Mouse (Mus musculus) embryo, embryonic 9.5 days (tissue): ENCODE data around the gene Phactr1.

Experiments used
- DNase-seq: peaks from one replicate; pipeline ENCODE4 v3.0.0-alpha.2; 2017; ENCODE audit errors: extremely low spot score

Phactr1 gene

DNA sequence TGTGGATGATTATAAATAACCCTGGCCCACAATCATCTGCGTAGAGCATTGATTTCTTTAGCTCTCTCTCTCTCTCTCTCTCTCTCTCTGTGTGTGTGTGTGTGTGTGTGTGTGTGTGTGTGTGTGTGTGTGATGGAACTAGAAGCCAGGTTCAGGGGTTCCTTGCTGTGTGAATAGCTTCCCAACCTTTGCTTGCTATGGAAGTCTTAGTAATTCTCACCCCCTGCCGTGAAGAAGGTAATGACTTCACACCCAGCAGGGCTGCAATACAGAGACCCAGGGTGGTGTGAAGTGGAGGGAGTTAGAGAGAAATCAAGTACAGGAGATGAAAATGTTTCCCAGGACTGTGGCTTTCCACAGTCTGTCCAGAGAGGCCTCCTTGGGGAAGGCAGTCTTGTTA lies 293.5 kb downstream of the Phactr1 start:
- DNase-seq: no peak

DNA sequence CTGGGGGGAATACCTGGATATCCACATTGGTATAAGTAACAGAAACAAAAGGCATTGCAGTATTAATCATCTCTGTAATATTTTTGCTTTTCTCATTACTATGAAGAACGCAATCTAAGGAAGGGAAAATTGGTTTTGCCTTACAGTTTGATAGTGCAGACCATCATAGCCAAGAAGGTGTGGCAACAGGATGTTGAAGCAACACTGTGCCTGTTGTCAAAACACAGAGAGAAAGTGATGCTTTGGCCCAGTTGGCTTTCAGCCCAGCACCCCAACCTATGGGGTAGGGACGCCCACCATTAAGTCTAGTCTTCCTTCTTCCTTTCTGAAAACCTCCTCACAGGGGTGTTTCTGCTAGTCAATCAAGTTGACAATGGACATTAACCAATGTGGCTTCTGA lies 294.1 kb downstream of the Phactr1 start:
- no peak for DNase-seq

DNA sequence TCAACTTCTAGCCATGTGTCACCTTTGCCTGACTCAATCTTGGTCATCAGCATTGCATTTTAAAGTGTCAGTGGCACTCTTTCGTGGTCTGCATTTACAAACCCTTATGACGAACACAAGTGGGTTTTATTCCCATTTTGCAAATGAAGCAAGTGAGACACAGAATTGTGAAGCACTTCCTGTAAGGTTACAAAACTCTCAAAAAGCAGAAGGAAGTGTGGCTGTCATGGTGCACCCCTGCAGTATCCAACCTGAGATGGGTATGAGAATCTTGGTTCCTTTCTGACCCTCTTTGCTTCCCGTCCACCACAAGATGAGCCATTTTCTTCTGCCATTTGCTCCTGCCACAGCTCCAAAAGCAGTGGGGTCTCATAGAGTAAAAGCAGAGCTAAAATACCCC lies 295.7 kb downstream of the Phactr1 start:
- no peak for DNase-seq

DNA sequence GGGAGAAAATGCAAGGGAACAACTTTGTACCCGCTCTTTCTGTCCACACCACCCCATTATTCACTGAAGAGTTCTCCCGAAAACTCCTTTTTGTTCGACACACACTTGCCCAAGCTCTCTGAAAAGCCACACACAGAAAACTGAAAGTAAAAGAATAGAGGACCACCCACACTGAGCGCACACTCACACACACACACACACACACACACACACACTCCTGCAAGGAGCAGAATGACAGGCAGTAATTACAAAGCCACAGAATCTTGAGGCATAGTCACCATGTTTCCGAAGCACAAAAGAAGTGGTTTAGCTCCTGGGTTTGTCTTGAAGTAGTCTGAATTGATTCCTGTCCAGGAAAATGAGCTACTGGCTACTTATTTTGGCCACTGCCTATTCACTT lies 296.5 kb downstream of the Phactr1 start:
- DNase-seq: no peak

DNA sequence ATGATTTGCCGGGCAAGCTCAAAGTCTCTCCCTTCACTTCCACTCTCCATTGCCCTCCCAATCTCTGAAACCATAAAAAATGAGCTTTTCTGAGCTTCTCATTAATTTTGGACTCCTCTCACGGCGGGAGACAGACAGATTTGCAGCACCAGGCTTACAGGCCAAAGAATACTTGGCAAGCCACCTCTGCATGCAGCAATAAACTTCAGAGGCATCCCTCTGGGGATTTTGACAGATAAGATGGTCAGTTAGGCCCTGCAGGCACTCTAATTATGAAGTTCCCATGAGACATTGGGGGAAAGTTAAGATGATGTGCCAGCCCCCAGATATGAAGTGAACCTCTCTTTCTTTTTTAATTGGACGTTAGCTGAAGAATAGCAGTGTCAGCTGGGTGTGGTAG lies 300.2 kb downstream of the Phactr1 start:
- DNase-seq: no peak

DNA sequence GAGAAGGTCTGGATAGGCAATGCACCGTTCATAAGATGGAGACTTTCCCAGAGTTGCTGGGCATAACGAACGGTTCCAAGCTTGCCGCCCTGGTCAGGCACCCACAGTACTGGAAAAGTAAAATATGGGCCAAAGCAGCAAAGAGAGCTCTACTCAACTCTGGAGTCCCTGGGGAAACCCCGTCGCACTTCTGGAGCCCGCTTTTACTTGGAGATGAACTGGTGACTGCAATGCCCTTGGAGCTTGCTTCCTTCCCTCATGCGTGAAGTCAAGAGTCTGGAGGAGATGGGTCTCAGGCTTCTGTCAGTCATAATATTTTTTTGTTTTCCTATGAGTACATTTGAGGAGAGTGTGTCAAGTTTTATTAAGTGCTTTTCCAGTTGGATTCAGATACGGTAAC lies 302.2 kb downstream of the Phactr1 start:
- DNase-seq: no peak

DNA sequence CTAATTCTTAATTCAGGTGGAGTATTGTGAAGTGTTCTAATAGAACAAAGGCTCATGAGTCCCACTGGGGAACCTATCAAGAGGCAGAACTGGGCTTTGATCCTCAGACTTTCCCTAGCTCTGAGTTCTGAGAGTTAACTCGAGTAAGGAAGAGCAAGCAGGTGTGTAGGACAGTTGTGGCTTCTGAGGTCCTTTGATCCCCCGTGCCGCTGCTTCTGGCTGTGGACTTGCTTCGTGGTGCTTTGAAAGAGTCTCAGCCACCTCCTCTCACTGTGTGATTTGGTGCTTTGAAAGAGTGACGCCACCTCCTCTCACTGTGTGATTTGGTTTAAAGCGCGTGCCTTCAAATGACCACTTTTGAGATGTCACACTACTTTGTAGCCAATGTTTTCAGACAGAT lies 305.4 kb downstream of the Phactr1 start:
- no peak for DNase-seq

DNA sequence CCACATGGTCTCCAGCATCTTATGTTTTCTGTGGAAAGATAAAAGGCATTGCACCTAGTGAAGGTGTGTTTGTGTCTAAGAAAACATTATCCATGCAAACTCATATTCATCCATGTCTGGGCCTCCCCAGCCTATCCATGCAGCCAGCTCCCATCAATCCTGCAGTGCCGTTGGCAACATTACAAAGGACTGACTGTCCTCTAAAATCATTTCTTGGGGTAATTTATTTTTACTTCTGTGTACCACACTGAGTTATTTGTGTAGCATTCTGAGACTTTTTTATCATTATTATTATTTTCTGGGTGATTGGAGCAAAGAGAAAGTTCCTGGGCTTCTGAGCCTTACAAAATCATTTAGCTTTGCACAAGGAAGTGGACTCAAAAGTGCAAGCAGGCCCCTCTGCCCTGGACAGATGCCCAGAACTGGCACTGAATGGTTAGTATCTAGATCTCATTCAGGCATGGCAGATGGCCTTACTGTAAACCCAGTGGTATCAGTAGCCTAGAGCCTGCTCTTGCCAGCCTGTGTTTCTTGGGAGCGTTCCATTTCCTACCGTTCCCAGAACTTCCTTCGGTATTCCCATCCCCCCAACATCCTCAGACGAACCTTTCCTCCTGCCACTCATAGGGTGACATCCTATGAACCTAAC lies 307.6 kb downstream of the Phactr1 start:
- DNase-seq: no peak

DNA sequence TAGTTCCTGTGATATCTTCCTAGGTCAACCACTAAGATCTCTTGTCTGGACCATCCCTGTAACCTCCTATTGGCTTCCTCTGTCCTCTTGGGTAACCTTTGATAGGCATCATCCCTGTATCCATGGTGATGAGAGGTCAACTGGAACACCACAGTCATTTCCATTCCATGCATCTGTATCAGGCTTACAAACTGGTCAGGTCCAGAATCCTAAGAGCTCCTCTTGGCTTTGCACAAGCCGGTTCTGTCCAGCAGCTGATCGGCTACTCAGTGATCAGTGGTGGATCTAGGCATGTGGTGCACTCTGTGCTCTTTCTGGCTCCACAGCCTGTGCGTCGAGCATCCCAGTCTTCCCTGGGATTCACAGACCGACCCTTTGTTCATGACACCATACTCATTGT lies 309.1 kb downstream of the Phactr1 start:
- no peak for DNase-seq

DNA sequence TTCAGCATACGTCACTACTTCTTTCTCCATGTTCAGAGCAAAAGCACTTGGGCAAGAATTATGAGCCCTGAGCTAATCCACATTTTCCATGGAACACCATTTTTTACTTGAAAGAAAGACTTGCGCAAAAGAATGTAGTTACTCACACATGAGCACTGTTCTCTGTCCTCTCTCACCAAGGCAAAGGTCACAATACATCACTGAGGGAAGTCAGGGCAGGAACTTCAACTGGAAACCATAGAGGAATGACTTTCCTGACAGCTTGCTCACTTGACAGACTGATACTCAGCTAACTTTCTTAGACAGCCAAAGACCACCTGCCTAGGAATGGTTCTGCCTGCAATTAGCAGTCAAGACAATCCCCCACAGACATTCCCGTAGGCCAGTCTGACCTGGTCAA lies 309.6 kb downstream of the Phactr1 start:
- no peak for DNase-seq

DNA sequence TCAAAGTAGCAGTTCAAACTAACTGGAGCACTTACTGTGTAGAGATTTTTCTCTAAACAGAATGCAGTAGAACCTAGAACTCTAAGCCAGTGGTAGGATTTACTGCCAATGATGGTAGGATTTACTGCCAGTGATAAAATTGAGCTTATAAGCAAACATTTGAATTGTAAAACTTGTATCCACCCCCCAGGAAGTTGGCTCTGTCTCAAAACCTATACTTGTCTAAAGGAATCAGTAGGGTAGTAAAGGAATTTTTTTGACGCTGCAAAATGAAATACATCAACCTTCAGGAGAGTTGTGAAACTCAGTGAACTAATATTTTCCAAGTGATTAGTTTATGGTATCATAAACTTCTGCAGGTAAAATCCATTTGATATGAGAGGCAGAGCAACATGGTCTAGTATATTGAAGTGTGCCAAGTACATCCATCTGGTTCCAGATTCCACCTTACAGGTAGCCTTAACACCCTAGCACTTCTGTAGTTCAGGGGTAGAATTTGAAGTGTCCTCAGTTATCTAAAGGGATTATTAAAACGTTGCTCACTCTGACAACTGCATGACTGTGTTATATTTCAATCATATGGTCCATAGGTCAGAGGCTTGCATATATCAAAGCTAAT lies 310.2 kb downstream of the Phactr1 start:
- DNase-seq: no peak

DNA sequence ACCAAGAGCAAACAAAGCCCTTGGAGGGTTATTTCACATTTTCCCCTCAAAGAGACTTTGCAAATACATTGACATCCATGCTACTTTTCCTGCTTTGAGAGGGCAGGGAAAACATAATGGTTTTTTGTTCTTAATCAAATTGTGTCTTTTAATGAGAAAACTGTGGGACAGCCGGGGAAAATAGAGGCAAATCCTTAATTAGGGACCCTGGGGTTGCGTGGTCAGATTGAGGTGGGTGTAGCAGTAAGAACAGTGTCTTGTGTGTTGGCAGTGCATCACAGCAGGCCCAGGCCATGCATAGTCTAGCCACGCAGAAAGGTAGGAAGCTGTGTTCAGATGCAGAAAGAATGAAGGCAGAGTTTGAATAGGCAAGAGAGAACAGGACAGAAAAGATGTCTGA lies 310.7 kb downstream of the Phactr1 start:
- no peak for DNase-seq

DNA sequence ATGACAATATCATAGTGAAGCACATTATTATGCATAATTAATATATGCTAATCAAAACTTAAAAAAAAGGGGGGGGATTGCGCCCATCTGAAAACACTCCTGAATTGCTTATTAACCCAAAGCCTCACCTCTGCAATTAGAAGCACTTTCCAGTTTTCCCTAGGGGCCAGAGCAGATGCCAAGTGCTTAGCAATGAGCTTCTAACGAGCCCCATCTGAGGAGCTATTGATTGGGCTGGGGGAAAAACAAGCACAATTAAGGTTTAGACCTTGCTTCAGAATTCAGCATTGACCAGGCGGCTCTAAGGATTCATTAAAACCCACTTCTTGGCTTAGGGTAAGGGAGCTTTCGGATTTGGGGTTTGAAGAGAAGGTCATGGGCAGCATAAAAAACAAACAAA lies 311.9 kb downstream of the Phactr1 start:
- DNase-seq: no peak

DNA sequence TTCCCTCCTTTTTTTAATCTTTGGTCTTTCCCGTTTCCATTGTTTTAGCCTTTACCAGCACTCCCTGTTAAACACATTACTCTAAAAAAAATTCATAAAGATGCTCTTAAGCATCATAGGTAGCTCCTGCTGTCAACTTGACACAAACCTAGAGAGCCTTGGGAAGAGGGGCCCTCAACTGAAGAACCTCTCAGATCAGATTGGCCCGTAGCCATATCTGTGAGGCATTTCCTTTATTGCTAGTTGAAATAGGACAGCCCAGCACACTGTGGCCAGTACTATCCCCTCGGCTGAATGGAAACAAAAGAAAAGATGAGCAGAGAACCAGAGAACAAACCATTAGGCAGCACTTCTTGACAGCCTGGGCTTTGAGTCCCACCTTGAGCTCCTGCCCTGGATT lies 313.9 kb downstream of the Phactr1 start:
- no peak for DNase-seq

DNA sequence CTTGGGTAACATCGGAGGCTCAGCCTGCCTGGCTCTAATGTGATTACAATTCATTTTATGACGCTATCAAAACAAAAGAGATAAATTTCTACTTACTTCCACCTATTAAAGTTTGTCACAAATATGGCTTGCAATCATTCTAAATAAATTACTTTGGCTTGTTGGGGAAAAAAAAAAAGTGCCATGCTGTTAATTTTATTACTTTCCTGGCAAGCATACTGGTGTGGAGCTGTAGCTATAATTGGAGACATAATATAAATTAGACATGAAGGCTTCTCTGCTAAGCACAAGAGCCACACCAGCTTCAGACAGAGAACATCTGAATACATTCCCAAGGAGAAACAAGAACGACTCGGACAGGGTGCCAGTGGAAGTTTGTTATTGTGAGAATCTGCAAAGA lies 315.8 kb downstream of the Phactr1 start:
- no peak for DNase-seq

DNA sequence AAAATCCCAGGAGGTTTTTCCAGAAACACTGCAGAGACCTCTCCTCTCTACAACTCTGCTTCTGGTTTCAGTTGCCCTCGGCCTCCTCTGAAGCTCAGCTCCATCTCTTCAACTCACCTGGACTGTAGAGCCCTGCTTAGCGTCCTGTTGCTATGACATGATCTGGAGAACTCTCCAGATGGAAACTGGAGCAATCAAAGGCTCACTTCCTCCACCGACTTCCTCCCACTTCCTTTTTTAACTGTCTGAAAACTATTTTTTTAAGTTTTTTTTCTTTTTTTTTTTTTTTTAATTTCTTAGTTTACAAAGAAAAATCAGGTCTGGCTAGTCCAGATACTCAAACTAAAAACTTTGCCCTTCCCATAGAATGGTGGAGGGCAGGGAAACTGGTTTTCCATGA lies 318.9 kb downstream of the Phactr1 start:
- DNase-seq: no peak

DNA sequence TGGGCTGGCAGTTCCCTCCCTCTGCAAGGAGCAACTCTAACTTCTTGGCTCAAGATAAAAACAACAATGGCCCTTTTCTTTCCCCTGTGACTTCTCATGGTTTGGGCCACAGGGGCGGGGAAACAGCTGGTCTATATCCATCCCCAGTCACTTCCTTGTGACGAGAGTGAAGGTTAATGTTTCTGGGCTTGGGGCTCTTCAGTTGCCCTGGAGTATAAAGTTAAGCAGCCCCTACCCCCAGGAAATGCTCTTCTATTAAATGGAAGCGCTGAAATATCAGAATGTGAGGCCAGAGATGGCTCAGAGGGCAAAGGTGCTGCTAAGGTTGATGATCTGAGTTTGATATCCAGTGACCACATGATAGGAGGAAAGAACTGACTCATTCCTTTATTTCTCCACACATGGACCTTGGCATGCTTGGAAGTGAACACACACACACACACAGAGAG lies 324.7 kb downstream of the Phactr1 start:
- DNase-seq: peak; percentile 39

DNA sequence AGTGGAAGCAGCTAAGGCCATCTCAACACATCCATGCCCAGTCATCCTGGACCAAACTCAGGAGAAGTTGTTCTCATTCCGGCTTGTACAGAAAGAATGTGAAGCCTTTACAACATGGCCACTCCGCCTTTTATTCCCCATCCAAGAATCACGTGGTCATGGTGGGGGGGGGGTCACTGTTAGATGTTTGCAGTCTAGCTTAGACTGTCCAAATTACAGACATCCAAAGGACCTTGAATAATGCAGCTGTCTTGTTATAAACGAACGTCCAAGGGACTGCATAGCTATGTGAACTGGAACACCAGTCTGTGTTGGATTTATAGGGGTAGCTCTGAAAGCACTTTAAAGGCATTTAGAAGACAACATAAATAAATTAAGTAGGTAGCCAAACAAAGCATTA lies 328.0 kb downstream of the Phactr1 start:
- DNase-seq: no peak

DNA sequence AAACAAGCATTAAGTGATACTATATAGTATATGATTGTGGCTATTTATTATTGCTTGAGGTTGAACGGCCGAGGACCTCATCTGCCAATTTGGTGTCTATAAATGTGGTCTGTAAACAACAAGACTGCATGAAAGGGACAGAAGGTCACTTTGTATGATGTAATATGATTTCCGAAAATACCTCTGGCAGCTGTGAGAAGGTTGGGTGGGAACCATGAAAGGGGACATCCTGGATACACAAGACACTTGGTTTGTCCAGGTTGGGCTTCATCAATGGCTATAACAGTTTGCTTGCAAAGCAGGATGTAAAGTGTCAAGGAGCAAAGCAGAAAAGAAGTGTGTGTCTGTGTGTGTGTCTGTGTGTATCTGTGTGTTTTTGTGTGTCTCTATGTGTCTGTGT lies 329.2 kb downstream of the Phactr1 start:
- DNase-seq: no peak

DNA sequence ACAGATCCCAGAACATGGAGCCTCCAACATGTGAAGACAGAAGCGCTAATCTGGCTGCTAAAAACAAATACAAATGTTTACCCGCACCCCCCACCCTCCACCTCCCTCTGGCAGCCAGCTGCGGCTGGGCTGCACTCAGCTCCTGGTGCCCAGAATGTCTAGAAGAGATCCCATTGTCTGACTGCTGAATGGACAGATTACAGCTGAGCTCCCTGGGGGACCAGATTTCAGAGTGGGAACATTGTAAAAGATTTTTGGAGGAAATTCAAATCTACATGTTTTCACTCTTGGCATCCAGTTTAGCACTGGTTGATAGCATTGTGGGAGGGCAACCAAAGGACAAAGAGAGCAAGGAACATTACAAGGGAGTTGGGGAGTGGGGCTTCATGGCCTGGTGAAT lies 331.1 kb downstream of the Phactr1 start:
- DNase-seq: no peak

DNA sequence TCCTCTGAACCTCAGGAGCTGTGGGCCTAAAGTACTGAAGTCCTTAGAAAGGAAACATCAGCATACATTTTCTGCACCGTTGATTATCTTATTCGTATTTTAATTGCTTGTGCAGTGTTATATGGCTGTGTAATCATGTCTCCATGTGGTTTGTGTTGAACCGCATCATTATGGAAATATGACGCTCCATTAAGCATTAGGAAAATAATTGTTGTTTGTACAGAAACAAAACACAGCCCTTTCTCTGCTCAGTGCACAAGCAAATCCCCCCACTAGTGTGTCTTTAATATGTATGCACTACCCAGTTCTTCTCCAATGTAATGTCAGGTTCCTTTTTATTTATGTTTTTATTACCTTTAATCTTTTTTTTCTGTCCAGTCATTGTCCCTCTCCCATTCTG lies 333.6 kb downstream of the Phactr1 start:
- DNase-seq: no peak

DNA sequence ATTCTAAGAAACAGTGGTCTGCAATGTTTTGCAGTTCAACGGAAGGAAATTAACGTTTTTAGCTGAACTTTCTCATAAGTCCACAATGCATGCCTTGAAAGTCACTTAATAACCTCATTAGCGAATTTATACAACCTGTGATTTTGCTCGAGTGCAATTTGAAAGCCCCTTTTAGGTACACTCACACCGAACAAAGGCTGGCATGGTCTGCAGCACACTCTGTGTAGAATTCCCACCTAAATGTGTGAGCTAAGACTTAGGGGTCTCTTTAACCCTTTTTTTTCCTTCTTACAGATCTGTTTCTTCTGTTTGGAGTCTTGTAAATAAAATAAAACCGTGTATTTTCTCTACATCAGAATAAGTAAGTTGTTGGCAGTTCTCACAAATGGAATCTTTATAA lies 335.3 kb downstream of the Phactr1 start:
- no peak for DNase-seq

DNA sequence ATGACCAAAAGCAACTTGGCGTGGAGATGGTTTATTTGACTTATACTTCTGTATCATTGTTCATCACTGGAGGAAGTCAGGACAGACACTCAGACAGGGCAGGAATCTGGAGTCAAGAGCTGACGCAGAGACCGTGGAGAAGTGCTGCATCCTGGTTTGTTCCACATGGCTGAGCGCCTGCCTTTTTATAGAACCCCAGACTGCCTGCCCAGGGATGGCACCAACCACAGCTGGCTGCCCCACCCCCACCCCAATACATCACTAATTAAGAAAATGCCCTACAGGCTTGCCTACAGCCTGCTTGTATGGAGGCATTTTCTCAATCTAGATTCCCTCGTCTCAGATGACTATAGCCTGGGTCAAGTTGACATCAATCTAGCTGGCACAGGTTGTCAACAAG lies 338.4 kb downstream of the Phactr1 start:
- DNase-seq: no peak

DNA sequence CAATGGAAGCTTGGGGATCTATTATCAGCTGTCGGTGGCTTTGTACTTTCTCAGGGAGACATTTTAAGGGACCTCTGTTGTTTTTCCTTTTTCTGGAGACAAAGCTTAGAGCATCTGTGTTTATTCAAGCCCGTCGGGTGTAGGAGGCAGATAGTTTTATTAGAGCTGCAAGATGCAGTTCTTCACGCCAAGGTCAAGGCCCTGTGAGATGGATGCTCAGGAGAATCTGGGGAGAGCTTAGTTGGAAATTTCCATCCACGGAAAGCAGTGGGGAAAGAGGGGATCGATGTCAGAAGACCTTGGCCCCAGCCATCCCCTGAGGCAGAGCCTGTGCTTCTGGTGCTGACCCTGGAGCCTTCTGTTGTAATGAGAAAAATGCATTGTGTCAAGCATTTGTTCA lies 340.6 kb downstream of the Phactr1 start:
- no peak for DNase-seq
